Mouse (Mus musculus): Measurements from ENCODE around the gene Il23a. TPM values are rescaled to one million over a fixed set of nuclear protein-coding genes. Genes with fewer than 3 reads are reported as not detected.

Il23a gene
- 0.14 and 0.21 TPM in 2 replicates for polyA plus RNA-seq (2015; fragmentation: Nextera tagmentation; extraction: Ambion mirVana)

DNA sequence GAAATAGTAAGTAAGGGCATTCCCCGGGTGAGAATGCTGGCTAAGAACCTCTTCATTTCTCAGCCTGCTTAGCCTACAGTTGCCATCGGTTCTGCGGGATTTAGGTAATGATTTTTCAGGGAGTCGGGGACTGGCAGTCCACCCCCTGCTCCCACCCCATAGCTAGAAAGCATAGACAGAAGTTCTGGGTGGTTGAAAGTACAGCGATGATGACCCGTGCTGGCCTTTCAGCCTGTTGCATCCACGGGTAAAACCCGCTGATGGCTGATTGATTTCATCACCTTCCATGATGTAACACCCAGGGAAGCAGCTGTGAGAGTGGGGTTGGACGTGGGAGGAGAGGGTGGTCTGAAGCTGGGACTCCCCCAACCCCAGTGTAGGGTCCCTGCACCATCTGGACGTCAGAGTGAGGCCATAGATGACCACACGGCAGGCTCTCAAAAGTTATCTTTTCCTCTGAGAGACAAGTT, at the start of gene Il23a:
Gene Il23a (minus strand): TSS at position 51 of the 470 bp plus-strand sequence.

DNA sequence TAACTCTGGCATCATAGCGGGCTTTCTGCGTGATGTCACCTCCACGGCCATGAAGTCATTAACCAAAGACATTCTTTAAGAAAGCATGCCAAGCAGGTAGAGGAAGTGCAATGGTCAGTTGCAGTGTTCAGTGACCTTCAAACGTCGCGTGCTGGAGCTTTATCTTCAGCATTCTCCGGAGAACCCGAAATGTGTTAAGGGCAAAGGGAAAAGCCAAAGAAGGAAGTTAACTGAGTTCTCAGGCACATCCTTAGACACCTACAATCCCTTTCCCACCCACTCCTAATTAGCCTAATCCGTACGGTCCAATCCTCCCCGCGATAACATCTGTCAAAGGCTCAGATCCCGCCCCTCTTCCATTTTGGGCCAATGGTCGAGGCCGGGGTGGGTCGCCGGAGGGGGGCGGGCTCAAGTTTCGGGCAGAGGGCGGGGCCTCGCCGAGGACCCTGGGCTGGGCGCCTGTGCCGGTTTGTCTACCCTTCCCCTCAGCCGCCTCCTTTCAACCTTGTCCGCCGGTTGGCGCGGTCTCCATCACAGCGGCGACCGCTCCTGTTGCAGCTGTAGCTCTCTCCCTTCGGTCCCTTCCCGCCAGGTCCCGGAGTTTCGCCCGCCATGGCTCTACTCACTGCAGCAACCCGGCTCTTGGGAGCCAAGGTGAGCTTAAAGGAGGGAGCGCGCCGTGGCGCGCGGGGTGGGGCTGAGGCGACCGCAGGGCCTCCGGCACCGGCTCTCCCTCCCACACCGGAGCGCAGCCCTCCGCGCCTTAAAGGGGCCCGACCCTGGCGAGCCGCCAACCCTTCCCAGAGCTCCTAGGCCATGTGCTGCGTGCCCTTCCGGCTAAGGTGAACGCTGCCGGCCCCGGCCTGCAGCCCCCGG, 39.0 kb upstream of the Il23a start, which contains the start of gene Cs:
Gene Cs (plus strand): TSS at position 429 of the 876 bp plus-strand sequence.

DNA sequence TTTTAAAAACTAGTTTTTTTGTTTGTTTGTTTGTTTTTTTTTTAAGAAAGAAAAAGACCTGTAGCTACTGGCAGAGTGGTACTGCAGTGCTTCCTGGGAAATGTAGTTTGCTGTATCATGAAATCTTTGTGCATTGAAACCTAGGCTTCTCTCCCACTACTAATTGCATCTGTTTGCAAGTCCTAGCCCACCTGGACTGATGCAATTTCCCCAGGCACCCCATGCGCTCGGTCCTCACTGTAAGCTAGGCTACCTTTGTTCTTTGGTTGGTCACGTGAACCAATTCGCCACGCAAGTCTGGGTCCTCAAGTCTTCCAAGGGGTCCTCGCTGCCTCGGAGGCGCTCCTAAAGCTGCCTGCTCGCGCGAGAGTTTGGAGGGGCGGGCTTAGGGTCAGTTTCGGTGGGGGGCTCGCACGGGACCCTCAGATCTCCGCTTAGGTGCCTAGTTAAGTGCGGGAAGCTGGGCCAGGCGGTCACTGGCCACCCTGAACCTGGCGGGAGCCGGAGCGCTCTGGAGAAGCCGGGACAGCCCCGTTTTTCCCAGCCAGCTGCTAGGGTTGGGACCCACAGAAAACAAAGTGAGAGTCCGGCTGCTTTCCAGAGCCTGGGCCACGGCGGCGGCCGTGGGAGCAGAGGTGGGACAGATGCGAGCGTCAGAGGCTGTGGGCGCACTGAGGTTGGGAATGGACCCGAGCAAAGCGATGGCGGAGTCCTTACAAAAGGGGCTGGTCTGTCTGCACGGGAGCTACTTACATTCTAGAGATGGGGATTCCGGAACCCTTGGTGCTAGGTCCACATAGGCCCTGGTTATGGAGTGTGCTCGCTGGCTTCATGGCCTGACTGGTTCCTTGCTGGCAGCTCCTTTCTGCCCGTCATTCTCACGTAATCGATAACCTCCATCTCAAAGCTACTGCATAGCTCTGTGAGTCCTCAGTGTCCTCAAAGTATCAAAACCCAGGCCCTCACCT, 23.9 kb upstream of the Il23a start, which contains the start of gene Cnpy2:
Gene Cnpy2 (plus strand): TSS at position 319 of the 968 bp plus-strand sequence.

DNA sequence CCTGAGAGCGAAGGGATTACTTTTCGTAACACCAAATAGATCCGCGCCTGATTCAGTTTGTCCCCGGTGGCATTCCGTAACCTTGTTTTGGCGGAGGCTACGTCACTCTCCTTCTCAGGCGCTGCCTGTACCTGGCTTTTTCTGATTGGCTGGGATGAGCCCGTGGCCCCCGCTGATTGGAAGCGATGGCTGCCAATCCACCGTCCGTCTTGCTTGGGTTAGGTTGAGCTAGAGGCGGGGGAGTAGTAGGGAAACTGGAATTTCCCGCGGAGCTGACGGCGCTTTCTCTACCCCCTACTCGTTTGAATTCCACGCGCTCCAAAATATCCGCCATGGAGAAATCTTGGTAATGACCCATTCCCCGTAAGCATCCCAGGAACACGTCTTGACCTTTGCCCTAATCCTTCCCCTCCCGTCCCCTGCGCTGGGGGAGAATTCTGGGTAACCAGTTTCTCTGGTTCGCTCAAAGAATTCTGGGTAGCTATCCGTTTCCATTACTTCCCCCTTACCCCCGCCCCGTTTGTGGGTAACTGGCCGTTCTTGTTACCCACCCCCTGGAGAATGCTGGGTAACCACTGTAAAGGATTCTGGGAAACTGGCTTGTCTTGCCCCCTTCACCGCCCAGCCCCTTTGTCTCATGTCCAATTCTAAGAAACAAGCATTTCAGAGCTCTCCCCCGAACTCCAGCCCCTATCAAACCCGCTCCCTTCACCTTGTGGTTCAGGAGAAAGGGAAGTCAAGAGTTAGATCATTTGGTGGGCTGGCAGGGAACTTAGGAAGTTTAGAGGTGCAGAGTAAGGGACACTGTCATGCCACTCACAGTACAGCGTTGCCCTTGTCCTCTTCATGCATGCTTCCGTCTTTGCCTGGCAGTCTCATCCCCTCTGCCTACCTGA, 4.8 kb upstream of the Il23a start, which contains the start of gene Pan2:
Gene Pan2 (plus strand): TSS at position 210 of the 896 bp plus-strand sequence.

DNA sequence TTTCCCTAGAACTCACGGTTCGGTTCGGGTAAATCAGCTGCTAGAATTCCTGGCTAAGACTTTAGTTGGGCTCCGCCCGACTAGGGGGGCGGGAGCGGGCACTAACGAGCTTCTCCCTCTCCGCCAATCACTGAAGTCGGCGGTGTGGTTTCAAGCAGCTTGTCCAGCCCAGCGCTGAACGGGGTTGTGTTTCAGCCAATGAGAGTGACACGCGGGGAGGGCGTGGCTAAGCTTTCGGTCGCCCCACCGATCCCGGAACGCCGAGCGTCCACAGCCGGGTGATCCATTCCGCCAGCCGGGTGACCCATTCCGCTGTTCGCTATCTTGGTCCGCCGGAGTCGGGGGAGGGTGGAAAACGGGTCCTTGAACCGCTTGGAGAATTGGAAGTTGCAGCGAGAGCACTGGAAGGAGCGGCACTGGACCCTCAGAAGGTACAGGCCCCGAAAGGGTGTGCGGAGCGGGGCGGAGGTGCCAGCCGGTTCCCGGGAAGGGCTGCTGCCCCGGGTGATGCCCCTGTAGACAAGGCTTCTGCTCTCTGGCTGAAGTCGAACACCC, 28.2 kb downstream of the Il23a start, which contains the start of gene Stat2:
Gene Stat2 (plus strand): TSS at position 273 of the 555 bp plus-strand sequence.

DNA sequence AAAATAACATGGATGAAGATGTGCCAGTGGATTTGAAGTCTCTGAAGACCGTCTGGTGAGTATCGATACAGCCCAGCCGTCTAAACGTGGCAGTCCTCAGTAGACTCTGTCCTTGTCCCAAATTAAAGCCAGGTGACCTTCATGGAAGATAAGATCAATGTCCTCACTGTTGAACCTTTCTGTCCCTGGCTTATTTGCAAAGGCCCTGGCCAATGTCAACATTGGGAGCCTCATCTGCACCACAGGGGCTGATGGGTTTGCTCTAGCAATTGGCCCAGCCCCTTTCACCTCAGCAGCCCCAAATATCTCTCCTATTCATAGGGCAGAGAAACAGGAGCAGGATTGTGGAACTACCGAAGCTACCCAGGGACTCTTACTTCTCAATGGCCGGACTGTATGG, 30.2 kb downstream of the Il23a start, which contains the start of gene Apof:
Gene Apof (plus strand): TSS at position 301 of the 400 bp plus-strand sequence.

DNA sequence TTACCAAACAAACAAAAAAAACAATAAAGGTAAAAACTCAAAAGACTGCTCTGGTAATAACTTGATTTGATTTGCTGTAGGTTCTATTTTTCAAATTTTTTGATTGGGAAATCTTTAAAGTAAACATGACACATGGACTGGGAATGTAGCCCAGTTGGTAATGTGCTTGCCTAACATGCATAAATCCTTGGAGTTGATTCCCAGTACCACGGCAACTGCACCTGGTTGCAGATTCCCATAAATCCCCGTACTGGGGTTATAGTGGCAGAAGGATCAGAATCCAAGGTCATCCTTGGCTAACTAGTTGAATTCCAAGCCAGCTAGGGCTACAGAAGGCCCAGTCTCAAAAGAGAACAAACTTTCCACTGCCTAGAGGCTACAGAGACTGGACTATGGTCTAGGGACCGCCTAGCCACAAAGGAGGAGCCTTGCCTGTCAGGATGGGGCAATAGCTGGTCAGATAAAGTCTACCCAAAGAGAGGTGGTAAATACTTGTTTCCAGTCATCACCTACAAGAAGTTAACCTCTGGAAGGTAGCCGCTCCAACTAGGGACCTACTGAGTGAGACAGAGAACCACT, 44.8 kb downstream of the Il23a start, which contains the start of gene Apon:
Gene Apon (plus strand): TSS at position 420 of the 579 bp plus-strand sequence.

Other genes starting within 250 kb of the Il23a start
- 289 and 319 TPM in 2 replicates for gene Ptges3, start 239.8 kb downstream of the Il23a start, polyA plus RNA-seq (2015; fragmentation: Nextera tagmentation; extraction: Ambion mirVana)
- gene Atp5b, start 215.5 kb downstream of the Il23a start, polyA plus RNA-seq (2015; fragmentation: Nextera tagmentation; extraction: Ambion mirVana), result 1,494 and 2,088 TPM in 2 replicates
- gene Baz2a, start 207.2 kb downstream of the Il23a start, polyA plus RNA-seq (2015; fragmentation: Nextera tagmentation; extraction: Ambion mirVana), result 7.6 and 11.3 TPM in 2 replicates
- 23.6 and 24.9 TPM in 2 replicates for gene Rbms2, start 118.5 kb downstream of the Il23a start, polyA plus RNA-seq (2015; fragmentation: Nextera tagmentation; extraction: Ambion mirVana)
- 2.2 and 2.7 TPM in 2 replicates for gene Gls2, start 104.3 kb downstream of the Il23a start, polyA plus RNA-seq (2015; fragmentation: Nextera tagmentation; extraction: Ambion mirVana)
- gene Spryd4, start 86.9 kb downstream of the Il23a start, polyA plus RNA-seq (2015; fragmentation: Nextera tagmentation; extraction: Ambion mirVana), result 23.9 and 27.8 TPM in 2 replicates
- gene Mip, start 72.9 kb downstream of the Il23a start, polyA plus RNA-seq (2015; fragmentation: Nextera tagmentation; extraction: Ambion mirVana), result not detected in 2 replicates
- gene Timeless, start 66.7 kb downstream of the Il23a start, polyA plus RNA-seq (2015; fragmentation: Nextera tagmentation; extraction: Ambion mirVana), result 14.5 and 19.1 TPM in 2 replicates
- 0.97 and 1.8 TPM in 2 replicates for gene Apon, start 44.7 kb downstream of the Il23a start, polyA plus RNA-seq (2015; fragmentation: Nextera tagmentation; extraction: Ambion mirVana)
- 60.4 and 84.4 TPM in 2 replicates for gene Apof, start 30.1 kb downstream of the Il23a start, polyA plus RNA-seq (2015; fragmentation: Nextera tagmentation; extraction: Ambion mirVana)
- gene Stat2, start 28.2 kb downstream of the Il23a start, polyA plus RNA-seq (2015; fragmentation: Nextera tagmentation; extraction: Ambion mirVana), result 14.1 and 24.5 TPM in 2 replicates
- gene Pan2, start 4.6 kb upstream of the Il23a start, polyA plus RNA-seq (2015; fragmentation: Nextera tagmentation; extraction: Ambion mirVana), result 10.9 and 16.2 TPM in 2 replicates
- 400 and 428 TPM in 2 replicates for gene Cnpy2, start 23.7 kb upstream of the Il23a start, polyA plus RNA-seq (2015; fragmentation: Nextera tagmentation; extraction: Ambion mirVana)
- gene Cs, start 39.0 kb upstream of the Il23a start, polyA plus RNA-seq (2015; fragmentation: Nextera tagmentation; extraction: Ambion mirVana), result 71.7 and 98.5 TPM in 2 replicates
- gene Coq10a, start 70.2 kb upstream of the Il23a start, polyA plus RNA-seq (2015; fragmentation: Nextera tagmentation; extraction: Ambion mirVana), result 18.7 and 34.1 TPM in 2 replicates
- 6.2 and 9.2 TPM in 2 replicates for gene Ankrd52, start 78.4 kb upstream of the Il23a start, polyA plus RNA-seq (2015; fragmentation: Nextera tagmentation; extraction: Ambion mirVana)
- gene Slc39a5, start 102.5 kb upstream of the Il23a start, polyA plus RNA-seq (2015; fragmentation: Nextera tagmentation; extraction: Ambion mirVana), result 1.5 and 1.7 TPM in 2 replicates
- gene Nabp2, start 112.7 kb upstream of the Il23a start, polyA plus RNA-seq (2015; fragmentation: Nextera tagmentation; extraction: Ambion mirVana), result 66.1 and 77.6 TPM in 2 replicates
- 28.0 and 29.6 TPM in 2 replicates for gene Rnf41, start 112.9 kb upstream of the Il23a start, polyA plus RNA-seq (2015; fragmentation: Nextera tagmentation; extraction: Ambion mirVana)
- gene Smarcc2, start 160.5 kb upstream of the Il23a start, polyA plus RNA-seq (2015; fragmentation: Nextera tagmentation; extraction: Ambion mirVana), result 49.6 and 55.3 TPM in 2 replicates
- gene Myl6, start 195.4 kb upstream of the Il23a start, polyA plus RNA-seq (2015; fragmentation: Nextera tagmentation; extraction: Ambion mirVana), result 1,391 and 2,048 TPM in 2 replicates
- gene Myl6b, start 199.9 kb upstream of the Il23a start, polyA plus RNA-seq (2015; fragmentation: Nextera tagmentation; extraction: Ambion mirVana), result 1.8 and 4.1 TPM in 2 replicates
- gene Esyt1, start 227.1 kb upstream of the Il23a start, polyA plus RNA-seq (2015; fragmentation: Nextera tagmentation; extraction: Ambion mirVana), result 18.3 and 25.7 TPM in 2 replicates
- 10.9 and 12.5 TPM in 2 replicates for gene Zc3h10, start 249.0 kb upstream of the Il23a start, polyA plus RNA-seq (2015; fragmentation: Nextera tagmentation; extraction: Ambion mirVana)

All from adrenal gland, postnatal 0 days (tissue).